Mouse (Mus musculus): Measurements from ENCODE around the gene Tead1.

The Tead1 gene

GRCm38 (mm10) chr7:112679171-112679512 lies at the start of gene Tead1:
Tead1 (plus strand) TSS chr7:112679318.
- no peak for DNase-seq (ENCODE audit: low read depth in 2 of 2, low spot score in 2 of 2)

GRCm38 (mm10) chr7:112634505-112635213 lies 44.5 kb upstream of the Tead1 start:
- DNase-seq (ENCODE audit: low read depth in 2 of 2, low spot score in 2 of 2), result no peak

DNA sequence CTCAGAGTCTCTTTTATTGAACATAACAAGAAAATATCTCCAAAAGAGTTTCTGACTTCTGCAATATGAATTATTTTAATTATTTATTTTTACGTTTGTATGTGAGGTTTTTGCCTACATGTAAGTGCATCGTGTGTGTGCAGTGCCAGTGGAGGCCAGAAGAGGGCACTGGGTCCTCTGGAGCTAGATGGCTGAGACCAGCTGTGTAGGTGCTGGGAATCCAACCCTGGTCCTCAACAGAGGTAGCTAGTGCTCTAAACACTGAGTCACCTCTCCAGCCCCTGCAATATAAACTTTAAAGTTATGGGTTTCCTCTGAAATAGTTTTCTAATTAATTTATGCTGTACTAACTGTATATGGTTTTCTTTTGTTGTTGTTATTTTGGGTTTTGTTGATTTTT lies 43.2 kb upstream of the Tead1 start:
- DNase-seq (ENCODE audit: low read depth in 2 of 2, low spot score in 2 of 2), result no peak

- no peak for DNase-seq (ENCODE audit: low read depth in 2 of 2, low spot score in 2 of 2)
These were observed 35.1 kb upstream of the Tead1 start for GRCm38 (mm10) chr7:112643866-112644543.

- no peak for DNase-seq (ENCODE audit: low read depth in 2 of 2, low spot score in 2 of 2)
These were observed 34.4 kb upstream of the Tead1 start for GRCm38 (mm10) chr7:112644701-112645100.

GRCm38 (mm10) chr7:112645724-112646123 lies 33.4 kb upstream of the Tead1 start:
- DNase-seq (ENCODE audit: low read depth in 2 of 2, low spot score in 2 of 2), result no peak

DNA sequence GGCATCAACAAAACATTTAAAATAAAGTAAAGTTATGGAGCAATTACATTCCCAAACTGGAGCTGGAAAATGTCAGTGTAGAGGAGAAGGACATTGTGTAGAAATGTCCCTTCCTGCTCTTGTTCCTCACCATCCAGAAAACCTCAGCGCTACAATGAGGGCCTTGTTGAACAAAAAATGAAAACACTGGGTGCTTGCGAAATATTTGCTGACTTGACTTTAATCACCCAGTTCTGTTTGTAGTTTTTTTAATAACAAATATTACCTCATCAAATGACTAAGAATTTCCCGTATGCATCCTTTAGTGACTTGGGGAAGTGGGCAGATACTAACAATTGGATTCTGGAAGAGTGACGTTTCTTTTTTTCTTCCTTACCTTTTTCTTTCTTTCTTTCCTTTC lies 31.7 kb upstream of the Tead1 start:
- DNase-seq (ENCODE audit: low read depth in 2 of 2, low spot score in 2 of 2), result no peak

DNA sequence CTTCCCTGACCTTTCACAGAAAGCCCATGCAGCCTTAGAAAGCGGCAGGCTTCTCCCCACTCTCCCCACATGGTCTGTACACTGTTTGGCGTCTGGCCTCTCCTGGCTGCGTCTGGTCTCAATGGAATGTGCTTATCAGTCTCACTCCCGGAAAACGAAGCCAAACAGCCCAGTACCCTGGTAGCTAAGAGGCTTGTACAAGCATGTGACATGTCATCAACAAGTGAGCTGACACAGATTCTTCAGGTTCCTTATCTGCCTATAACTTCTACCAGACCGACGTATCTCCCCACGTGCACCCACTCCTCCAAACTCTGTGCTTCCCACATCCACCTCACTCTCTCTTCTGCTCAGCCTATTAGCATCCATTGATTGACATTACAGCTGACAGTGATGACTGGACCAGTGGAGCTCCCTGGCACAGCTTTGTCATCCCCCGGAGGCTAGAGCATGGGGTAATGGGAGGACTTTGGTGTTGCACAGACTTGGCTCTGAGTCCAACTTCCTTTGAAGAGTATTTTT lies 22.9 kb upstream of the Tead1 start:
- no peak for DNase-seq (ENCODE audit: low read depth in 2 of 2, low spot score in 2 of 2)

GRCm38 (mm10) chr7:112658939-112659338 lies 20.2 kb upstream of the Tead1 start:
- no peak for DNase-seq (ENCODE audit: low read depth in 2 of 2, low spot score in 2 of 2)

DNA sequence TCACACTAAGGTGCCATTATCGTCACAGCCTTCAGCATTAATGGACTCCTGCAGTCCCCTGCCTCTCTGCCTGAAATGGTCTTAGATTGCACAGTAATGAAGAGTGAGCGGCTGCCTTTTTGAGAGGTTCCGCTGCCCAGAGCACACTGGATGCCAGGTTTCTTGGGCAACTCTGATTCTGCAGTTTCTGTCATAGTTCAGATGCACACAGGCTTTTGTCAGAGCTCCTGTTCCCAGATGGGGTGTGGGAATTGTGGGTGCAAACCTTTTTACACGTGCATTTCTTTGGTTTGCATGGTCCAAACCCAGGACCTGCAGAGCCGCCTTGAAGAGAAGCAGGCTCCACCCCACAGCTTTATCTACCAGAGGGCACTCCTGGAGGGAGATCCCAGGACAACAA lies 19.3 kb upstream of the Tead1 start:
- no peak for DNase-seq (ENCODE audit: low read depth in 2 of 2, low spot score in 2 of 2)

DNA sequence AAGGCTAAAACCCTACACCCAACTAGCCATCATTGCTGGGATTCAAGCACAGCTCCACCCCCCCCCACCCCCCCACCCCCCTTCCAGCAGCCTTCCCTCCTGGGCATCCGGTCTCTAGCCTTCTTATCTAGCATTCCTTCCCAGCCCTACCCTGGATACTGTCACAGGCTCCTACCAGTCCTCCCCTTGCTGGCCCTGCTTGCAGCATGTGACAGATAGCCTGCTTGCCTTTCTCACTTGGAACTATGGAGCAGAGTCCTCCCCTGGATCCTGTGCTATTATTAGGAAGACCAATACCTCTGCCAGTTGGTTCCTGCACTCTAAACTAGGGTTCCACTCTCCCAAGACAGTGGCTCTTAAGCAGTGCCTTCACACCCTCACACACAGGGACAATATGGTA lies 18.8 kb upstream of the Tead1 start:
- DNase-seq (ENCODE audit: low read depth in 2 of 2, low spot score in 2 of 2), result no peak

DNA sequence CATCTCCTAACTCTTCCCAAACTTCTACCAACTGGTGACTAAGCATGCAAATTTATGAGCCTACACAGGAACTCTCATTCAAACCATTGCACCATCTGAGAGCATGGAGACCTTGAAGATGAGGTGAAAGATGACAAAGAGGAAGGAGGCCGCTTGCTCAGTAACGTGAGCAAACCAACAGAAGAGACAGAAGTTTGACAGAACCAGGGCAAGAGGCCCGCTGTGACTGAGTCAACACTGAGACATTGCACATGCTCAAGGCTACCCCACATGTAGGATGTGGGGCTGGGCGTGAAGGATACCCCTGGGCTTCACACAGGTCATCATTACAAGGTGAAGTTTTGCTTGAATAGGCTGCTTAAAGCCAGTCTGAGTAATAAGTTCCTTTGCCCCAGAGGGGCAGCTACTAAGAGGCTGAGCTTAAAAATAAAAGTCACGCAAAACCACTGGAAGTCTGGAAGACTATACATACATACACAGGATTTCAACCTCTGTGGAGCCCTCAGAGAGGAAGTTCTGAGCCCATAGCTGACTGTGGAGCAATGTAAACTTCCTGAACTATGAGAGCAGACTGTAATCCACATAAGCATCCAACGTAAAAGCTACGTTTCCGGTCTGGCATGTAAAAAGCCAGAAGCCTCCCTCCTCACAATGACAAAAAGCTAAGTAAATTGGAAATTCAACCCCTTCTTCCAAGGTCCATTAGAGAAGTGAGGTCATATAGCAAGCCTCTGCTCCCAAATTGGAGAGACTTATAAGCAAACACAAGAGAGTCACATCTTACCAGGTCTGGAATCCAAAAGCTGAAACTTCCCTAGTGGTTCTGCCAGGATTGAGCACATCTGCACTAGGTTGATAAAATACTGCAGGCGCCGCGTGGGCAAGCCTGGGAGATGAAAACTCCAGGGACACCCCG lies 16.5 kb upstream of the Tead1 start:
- no peak for DNase-seq (ENCODE audit: low read depth in 2 of 2, low spot score in 2 of 2)

DNA sequence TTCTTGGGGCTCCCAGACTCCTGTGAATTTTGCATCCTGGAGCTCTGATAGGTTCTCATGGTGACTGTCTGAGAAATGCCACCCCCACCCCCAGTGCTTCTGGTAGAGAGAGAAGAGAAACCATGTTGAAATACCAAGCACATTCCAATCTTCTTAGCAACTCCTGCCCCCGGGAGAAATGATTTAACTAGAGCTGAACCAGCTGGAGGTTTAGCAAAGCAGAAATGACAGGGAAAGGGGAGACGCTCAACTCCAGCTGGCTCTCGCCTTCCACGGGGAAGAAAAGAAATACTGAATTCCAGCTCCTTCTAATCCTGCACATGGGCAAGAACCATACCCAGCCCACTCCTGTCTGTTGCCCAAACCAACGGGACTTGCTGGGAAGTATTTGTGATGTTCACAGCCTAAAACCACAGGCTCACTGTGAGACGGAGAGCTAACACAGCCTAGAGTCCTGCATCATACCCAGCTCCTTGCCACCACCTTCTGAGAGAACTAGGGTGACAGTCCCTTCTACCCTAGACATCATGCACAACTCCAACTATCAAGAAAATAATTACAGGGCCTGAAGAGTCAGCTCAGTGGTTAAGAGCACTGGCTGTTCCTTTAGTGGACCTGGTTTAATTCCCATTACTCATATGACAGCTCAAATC lies 15.7 kb upstream of the Tead1 start:
- DNase-seq (ENCODE audit: low read depth in 2 of 2, low spot score in 2 of 2), result no peak

GRCm38 (mm10) chr7:112669993-112670392 lies 9.1 kb upstream of the Tead1 start:
- no peak for DNase-seq (ENCODE audit: low read depth in 2 of 2, low spot score in 2 of 2)

GRCm38 (mm10) chr7:112678418-112679170 lies 524 bp upstream of the Tead1 start:
- DNase-seq (ENCODE audit: low read depth in 2 of 2, low spot score in 2 of 2), result no peak

- DNase-seq (ENCODE audit: low read depth in 2 of 2, low spot score in 2 of 2), result no peak
These were observed 561 bp downstream of the Tead1 start for GRCm38 (mm10) chr7:112679513-112680245.

DNA sequence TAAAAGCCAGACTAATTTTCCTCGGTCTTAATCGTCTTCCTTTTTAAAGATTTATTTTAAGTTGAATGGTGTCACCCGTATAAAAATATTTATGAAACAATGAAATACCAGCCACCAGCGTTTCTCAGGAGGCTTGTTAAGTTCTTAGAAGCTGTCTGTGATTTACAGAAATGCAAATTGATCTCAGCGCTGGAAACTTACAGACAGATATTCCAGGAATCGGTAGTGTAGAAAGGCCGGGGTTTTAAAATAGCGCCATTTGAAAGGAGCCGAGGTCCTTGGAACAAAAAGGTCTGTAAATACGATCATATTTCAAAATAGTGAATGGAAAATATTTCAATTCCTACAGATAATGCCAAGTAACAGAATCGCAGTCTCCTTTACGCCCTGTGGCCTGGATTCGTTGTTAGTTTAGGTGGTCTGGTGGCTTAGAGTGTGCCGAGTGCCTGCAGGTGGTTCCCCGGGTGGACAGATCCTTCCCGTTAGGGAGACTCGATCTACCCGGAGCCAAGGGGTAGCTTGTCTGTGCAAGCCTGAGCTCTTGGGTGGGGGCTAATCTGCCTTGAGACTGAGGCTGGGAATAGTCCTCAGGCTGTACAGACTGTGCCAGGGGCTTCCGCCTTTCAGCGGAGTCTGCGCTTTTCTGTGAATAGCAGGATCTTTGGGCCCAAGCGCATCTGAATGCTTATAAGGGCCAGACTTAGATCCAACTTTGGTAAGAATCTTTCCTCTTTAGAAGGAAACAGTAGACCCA lies 1.6 kb downstream of the Tead1 start:
- DNase-seq (ENCODE audit: low read depth in 2 of 2, low spot score in 2 of 2), result no peak

DNA sequence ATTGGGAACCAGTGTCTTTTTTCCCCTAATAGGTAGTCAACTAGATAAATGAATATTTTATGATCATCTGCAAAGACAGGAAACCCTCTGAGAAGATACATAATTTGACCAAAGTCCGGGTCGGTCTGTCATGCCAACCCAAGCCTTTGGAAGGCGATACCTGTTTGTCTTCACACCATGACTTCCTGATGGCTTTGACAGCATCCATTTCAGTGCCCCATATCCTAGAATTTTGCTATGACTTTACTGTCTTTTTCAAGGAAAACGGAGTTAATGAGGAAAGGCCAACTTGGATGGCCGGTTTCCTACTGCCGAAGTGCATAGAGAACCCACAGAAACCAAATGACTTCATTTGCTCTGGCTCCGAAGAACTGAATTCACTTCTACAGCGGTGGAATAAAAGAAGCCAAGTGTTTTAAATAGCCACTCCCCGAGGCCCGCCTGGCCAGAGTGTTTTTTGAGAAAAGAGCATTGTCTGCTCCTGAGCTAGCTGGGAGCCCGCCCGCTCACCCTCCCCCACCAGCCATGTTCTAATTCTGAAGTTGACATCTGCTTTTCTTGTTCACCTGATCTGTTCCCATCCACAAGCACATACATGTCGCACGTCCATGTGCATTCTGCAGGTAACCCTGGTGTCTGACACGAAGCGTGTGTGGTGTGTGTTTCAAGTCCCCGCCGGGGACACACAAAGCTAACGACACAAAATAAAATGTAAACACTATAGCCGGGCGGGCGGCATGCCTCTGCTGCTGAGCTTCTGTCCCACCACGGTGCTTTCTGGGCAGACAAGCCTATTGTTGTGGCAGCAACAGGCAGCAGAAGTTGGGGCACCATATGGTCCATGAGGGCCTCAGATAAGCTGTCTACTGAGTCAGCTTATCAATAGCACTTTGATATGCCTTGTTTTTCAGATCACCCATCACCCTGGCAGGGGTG lies 5.8 kb downstream of the Tead1 start:
- no peak for DNase-seq (ENCODE audit: low read depth in 2 of 2, low spot score in 2 of 2)

Measured in CD8-positive naive resting alpha-beta T cell, adult 2 months (primary cell).